Mouse (Mus musculus) myocyte (in vitro differentiated cells): Measurements from ENCODE around the gene Sirt3.

Source experiments
- CEBPB ChIP-seq: IDR thresholded peaks from 2 replicates; pipeline ENCODE4 v1.6.1; 2011; ENCODE audit warnings: mild to moderate bottlenecking, moderate library complexity; ENCODE audit not compliant: poor library complexity, insufficient read depth, severe bottlenecking
- E2F4 ChIP-seq: IDR thresholded peaks from one replicate; pipeline ENCODE4 v1.6.1; 2011; ENCODE audit warnings: mild to moderate bottlenecking, control low read depth, moderate library complexity; ENCODE audit not compliant: insufficient read depth
- MAX ChIP-seq: IDR thresholded peaks from one replicate; pipeline ENCODE4 v1.6.1; 2011; ENCODE audit warnings: low read depth, mild to moderate bottlenecking, control low read depth
- MYOD1 ChIP-seq, 3 experiments: IDR thresholded peaks; one replicate each; pipeline ENCODE4 v1.6.1; 2011; ENCODE audit warnings: control low read depth in 2 of 3, low read depth in 2 of 3, mild to moderate bottlenecking in 2 of 3, moderate library complexity in 1 of 3; ENCODE audit not compliant: insufficient read length in 2 of 3, control insufficient read depth in 1 of 3
- MYOG ChIP-seq, 3 experiments: IDR thresholded peaks; one replicate each; pipeline ENCODE4 v1.6.1; 2011; ENCODE audit warnings: control low read depth in 2 of 3, low read depth in 2 of 3, mild to moderate bottlenecking in 2 of 3; ENCODE audit not compliant: insufficient read length in 2 of 3, control insufficient read depth in 1 of 3, insufficient read depth in 1 of 3
- POLR2A ChIP-seq: IDR thresholded peaks from one replicate; pipeline ENCODE4 v1.6.1; 2011; ENCODE audit warnings: low read depth, mild to moderate bottlenecking, control low read depth, moderate library complexity; ENCODE audit not compliant: insufficient read length
- POLR2AphosphoS2 ChIP-seq: IDR thresholded peaks from one replicate; pipeline ENCODE4 v1.6.1; 2011; ENCODE audit warnings: low read depth, control low read depth; ENCODE audit not compliant: insufficient read length
- REST ChIP-seq: IDR thresholded peaks from one replicate; pipeline ENCODE4 v1.6.1; 2011; ENCODE audit warnings: mild to moderate bottlenecking, control low read depth, moderate library complexity; ENCODE audit not compliant: insufficient read depth, insufficient read length
- SRF ChIP-seq: IDR thresholded peaks from one replicate; pipeline ENCODE4 v1.6.1; 2011; ENCODE audit warnings: low read depth; ENCODE audit not compliant: control insufficient read depth, insufficient read length
- TCF12 ChIP-seq: IDR thresholded peaks from one replicate; pipeline ENCODE4 v1.6.1; 2011; ENCODE audit warnings: mild to moderate bottlenecking, control low read depth; ENCODE audit not compliant: poor library complexity, insufficient read depth, severe bottlenecking
- USF1 ChIP-seq: IDR thresholded peaks from one replicate; pipeline ENCODE4 v1.6.1; 2011; ENCODE audit warnings: low read depth, mild to moderate bottlenecking, control low read depth, moderate library complexity

- TF ChIP-seq POLR2A: no peak
- TF ChIP-seq REST: no peak
- TF ChIP-seq TCF12: no peak
- no peak for TF ChIP-seq MYOG (IDR thresholded peaks at IDR 0.05; ENCODE audit: control insufficient read depth in 1 of 3, insufficient read depth in 1 of 3, insufficient read length in 2 of 3, low read depth in 2 of 3)
- no peak for TF ChIP-seq POLR2AphosphoS2
- no peak for TF ChIP-seq CEBPB
- no peak for TF ChIP-seq MYOD1 (IDR thresholded peaks at IDR 0.05; ENCODE audit: control insufficient read depth in 1 of 3, insufficient read length in 2 of 3, low read depth in 2 of 3)
- TF ChIP-seq USF1: no peak
- no peak for TF ChIP-seq MAX
- no peak for TF ChIP-seq E2F4
- TF ChIP-seq SRF: no peak
Observed at GRCm38 (mm10) chr7:140897863-140898262, 15.8 kb upstream of the Sirt3 start.
